Mouse (Mus musculus) cerebellum, adult 11 months (tissue): ENCODE data around the gene Gmfg.

ENCODE experiments used
- DNase-seq: peaks from one replicate; pipeline ENCODE4 v3.0.0; 2022

The Gmfg gene

GRCm38 (mm10) chr7:28438771-28439170 is 1.5 kb downstream of the Gmfg start:
- DNase-seq = no peak

DNA sequence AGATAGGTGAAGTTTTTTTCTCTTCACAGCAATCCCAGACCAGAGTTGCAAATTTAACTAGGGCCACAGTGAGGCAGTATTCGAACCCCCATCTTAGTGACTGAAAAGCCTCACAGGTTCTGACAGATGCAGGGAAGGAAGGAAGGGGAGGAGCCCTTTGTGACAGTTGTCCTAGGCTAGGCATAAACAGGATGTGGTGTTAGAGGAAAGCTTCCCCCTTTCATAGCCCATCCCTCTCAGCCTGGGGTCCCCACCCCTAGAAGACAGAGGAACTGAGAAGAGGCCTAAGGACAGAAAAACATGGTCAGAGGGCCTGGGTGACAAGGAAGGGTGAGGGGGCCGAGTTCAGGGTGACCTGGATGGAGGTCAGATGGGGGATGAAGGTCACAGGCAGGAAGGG is 3.5 kb downstream of the Gmfg start:
- no peak for DNase-seq

DNA sequence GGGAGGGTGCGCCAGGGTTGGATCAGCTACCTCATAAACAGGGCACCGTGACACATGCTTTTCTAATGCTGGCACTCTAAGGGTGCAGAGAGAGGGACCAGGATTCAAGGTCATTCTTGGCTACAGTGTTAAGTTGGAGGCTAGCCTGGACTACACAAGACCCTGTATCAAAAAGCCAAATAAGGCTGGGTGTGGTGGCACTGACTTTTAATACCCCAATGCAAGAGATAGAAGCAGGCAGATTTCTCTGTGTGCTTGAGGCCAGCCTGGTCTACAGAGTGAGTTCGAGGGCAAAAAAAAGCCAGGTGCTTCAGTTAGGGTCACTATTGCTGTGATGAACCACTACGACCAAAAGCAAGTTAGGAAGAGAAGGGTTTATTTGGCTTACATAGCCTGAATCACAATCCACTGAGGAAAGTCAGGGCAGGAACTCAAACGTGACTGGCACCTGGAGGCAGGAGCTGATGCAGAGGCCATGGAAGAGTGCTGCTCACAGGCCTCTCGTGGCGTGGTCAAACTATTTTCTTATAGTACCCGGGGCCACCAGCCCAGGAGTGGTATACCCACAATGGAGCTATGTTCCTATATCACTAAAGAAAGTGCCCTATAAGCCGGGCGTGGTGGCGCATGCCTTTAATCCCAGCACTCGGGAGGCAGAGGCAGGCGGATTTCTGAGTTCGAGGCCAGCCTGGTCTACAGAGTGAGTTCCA is 4.7 kb downstream of the Gmfg start:
- no peak for DNase-seq

- no peak for DNase-seq
Measured at GRCm38 (mm10) chr7:28442688-28443087, 5.4 kb downstream of the Gmfg start.

DNA sequence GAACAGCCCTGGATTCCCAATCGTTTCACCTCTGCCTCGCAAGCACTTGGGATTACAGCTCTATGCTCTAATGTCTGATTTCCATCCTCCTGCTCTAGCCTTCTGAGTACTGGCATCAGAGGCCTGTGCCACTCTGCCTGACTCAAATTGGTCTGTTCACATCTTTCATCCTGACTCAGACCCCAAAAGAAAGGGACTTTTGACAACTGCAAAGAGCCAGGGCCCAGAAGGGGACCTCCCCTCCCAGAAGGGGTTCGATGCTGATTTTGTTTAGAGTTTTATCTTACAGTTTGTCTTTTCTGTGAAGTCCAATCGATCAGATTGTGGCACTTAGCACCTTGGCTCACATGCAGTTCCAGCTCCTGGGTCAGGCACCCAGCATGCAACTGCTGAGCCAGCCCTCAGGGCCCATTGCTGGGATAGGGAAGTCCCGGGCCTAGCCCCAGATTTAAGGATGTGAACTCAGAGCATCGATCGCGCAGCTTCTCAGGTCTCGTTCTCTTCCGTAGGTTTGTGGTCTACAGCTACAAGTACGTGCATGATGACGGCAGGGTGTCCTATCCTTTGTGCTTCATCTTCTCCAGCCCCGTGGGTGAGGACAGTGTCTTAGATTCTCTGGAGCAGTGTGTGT is 7.2 kb downstream of the Gmfg start:
- no peak for DNase-seq

GRCm38 (mm10) chr7:28446446-28446845 is 9.2 kb downstream of the Gmfg start:
- DNase-seq = peak; percentile 74

GRCm38 (mm10) chr7:28447101-28447830 is 10.0 kb downstream of the Gmfg start:
- DNase-seq = no peak

GRCm38 (mm10) chr7:28447865-28448820 is 10.9 kb downstream of the Gmfg start:
- DNase-seq = no peak

DNA sequence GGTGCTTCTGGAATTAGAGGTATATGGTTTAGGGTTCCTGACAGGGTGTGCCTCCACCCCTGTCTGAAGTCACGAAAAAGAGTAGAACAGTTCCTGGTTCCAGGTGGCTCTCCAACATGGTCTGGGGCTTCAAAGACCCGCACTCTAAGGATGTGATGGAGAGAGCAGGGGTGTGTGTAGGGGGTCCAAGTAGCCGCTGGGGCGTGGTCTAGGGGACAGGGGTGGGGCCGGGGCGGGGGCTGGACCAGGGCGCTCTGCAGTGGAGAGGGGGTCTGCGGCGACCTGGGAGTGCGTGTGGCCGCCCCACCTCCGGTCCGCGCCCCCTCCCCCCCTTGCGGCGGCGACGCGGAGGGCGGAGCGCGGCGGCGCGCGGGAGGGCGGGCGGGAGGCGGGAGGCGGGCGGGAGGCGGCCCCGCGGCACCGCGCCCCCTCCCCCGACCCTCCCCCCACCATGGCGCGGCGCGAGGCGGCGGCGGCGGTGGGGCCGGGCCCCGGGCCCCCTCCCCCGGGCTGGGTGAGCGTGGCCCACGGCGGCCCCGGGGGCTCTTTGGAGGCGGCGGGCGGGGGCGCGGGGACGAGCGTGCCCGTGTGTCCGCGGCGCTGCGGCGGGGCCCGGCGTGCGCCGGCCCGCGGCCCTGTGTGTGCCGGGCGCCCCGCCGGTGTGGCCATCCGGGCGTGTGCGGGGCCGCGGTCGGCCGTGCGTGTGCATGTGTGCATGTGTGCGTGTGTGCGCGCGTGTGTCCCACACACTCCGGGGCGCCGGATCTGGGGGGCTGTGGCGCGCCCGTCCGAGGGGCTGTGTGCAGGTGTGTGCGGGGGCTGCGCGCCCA is 14.5 kb downstream of the Gmfg start, which contains the start of gene Lrfn1:
Lrfn1 (plus strand) TSS at position 450 of the 830 bp plus-strand sequence.
- peak; percentile 54 for DNase-seq

DNA sequence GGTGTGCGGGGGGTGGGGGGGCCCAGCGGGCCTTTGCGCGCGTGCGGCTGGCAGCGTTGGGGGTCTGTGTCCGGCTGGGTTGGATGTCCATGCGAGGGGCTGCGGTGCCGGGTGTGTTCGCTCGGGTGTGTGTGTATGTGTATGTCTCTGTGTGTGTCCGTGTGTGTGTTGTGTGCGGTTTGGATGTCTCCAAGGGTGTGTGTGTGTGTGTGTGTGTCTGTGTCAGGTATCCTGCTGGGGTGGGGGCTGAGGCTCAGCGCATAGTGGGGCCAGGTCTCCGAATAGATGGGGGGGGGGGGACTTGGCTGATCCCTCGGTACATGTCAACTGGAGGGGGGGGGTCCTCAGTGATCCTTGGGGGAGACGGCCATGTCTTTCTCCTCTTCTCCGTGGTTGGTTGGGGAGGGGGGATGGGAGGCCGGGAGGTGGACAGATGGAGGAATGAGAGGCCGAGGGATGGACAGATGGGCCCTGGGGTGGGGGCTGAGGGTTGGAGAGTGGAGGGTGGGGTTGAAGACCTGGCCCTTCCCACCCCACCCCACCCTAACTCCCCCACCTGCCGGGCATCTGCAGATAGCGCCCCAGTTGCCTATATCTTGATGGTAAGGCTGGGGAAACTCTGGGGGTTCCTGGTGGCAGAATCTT is 15.2 kb downstream of the Gmfg start:
- no peak for DNase-seq

GRCm38 (mm10) chr7:28460361-28460760 is 23.1 kb downstream of the Gmfg start:
- DNase-seq = no peak

DNA sequence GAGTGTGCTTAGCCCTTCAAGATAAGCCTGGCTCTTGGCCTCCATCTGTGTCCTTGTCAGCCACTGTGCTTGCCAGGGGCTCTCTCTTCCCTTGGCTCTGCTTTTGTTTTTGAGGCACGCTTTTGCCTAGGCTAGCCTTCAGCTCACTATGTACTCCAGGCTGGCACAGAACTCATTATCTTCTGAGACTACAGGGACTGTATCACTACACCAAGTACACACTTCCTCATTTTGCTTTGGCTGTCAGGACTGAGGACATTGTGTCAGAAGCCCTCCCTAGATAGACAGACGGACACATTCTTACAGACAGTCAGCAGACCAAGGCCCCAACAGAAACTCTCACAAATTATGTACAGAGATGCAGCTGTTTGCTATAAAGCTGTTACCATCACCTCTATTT is 25.5 kb downstream of the Gmfg start:
- no peak for DNase-seq

GRCm38 (mm10) chr7:28464416-28465212 is 27.4 kb downstream of the Gmfg start:
- peak; percentile 85 for DNase-seq

DNA sequence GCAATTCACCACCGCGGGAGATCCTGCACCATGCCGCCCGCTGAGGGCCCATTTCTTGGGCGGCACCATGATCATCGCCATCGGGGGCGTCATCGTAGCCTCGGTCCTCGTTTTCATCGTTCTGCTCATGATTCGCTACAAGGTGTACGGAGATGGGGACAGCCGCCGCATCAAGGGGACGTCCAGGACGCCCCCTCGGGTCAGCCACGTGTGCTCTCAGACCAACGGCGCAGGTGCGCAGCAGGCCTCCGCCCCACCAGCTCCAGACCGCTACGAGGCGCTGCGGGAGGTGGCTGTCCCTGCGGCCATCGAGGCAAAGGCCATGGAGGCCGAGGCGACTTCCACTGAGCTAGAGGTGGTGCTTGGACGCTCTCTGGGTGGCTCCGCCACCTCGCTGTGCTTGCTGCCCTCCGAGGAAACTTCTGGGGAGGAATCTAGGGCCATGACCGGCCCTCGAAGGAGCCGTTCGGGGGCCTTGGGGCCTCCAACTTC is 29.5 kb downstream of the Gmfg start:
- no peak for DNase-seq

DNA sequence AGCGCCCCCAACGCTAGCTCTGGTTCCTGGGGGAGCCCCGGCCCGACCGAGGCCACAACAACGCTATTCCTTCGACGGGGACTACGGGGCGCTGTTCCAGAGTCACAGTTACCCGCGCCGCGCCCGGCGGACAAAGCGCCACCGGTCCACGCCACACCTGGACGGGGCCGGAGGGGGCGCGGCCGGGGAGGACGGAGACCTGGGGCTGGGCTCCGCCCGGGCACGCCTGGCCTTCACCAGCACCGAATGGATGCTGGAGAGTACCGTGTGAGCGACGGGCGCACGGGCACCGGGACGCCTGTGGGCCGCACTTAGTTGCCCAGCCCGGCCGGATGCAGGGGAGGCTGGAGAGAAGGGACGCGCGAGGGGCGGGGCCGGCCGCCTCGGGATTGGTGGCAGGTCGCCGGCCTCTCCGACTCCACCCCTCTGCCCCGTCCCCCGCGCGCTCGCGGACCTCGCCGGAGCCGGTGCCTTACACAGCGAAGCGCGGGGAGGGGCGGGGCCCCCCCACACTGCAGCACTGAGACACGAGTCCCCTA is 30.0 kb downstream of the Gmfg start:
- no peak for DNase-seq

- no peak for DNase-seq
Measured at GRCm38 (mm10) chr7:28476191-28476590, 38.9 kb downstream of the Gmfg start.

GRCm38 (mm10) chr7:28477363-28477762 is 40.1 kb downstream of the Gmfg start:
- no peak for DNase-seq

DNA sequence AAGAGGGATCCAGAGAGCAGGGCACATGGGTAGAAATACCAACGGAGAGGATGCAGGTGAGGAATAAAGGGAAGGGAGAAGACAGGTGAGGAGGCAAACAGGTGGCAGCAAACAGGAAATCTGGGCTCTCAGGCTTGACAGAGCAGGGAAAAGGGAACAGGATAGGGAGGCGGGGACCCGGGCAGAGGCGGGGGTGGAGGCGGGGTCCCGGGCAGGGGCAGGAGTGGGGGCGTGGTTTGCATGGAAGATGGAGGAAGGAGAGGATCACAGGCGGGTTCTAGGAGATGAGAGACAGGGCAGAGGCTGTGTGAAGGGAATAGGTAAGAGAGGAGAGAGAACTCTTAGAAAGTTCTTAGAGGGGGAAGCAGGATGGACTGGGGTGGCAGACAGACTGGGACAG is 41.6 kb downstream of the Gmfg start:
- no peak for DNase-seq

GRCm38 (mm10) chr7:28482854-28483253 is 45.6 kb downstream of the Gmfg start:
- no peak for DNase-seq

DNA sequence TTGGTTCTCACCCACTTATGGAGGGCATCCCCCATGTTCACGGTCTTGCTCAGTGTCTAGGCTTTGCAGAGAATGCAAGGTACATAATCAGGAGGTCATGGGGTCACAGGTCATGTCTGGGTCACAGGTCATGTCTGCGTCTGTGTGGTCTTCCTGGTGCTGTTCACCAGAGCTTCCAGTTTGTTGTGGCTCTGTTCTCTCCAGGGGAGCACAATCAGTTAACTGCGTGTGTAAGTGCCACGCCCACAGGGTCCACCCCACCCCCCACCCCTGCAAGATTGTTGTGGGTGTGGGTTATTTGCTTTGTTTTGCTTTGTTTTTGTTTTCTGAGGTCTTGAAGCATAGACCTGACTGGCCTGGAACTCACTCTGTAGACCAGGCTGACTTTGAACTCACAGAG is 46.9 kb downstream of the Gmfg start:
- DNase-seq = no peak
